Mouse (Mus musculus): ENCODE measurements around the gene Ulk1. TPM values are rescaled to one million over a fixed set of nuclear protein-coding genes. Genes with fewer than 3 reads are reported as not detected.

Ulk1 gene
- polyA plus RNA-seq, 1 experiment from 2014 or later = 34.6 TPM

- ATAC-seq (ENCODE audit: low FRiP score, low TSS enrichment) = no peak
- Histone ChIP-seq H3K4me3 (ENCODE audit: low read length) (peak overlapping the region; percentile 86), H3K27ac (ENCODE audit: low read depth, low read length) (no peak overlapping the region), H3K9me3 (ENCODE audit: control insufficient read depth, low read length) (no peaks in the 10 kb centered on the region), H3K27me3 (ENCODE audit: control insufficient read depth, insufficient read depth, low read length) (no peaks in the 10 kb centered on the region), H3K36me3 (ENCODE audit: control insufficient read depth, insufficient read depth, low read length) (peaks cover 16% of the 10 kb centered on the region; the same call in 1 of the 2 replicates), H3K4me2 (replicated peaks; ENCODE audit: low read depth, low read length) (peak overlapping the region; percentile 87), H3K9ac (ENCODE audit: low read depth, low read length) (peak overlapping the region; percentile 97), H3K4me1 (ENCODE audit: control insufficient read depth, insufficient read depth, low read length) (peaks cover 15% of the 10 kb centered on the region)
- 92% methylated on average over 4 of the region's 4 CpGs for WGBS
These were observed 2.4 kb downstream of the Ulk1 start for GRCm38 (mm10) chr5:110807453-110807852.

DNA sequence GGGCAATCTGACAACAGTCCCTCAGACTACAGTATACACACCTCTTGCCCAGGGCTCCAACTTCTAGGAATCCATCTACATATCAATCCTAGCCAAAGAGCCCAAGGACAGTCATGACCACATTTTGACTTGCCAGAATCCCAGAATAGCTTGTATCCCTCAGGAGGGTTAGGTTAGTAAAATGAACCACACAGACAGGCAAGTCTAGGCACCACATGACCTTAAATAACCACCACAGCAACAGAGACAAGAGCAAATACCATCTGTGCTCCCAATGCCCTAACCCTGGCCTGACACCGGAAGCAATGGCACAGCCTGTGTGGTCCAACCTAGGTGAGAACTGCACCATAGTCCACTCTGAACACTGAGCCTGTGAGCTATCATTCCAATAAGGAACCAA lies 3.2 kb downstream of the Ulk1 start:
- Histone ChIP-seq H3K27ac (ENCODE audit: low read depth, low read length) (no peak overlapping the region), H3K9me3 (ENCODE audit: control insufficient read depth, low read length) (no peaks in the 10 kb centered on the region), H3K4me3 (ENCODE audit: low read length) (no peak overlapping the region), H3K4me2 (replicated peaks; ENCODE audit: low read depth, low read length) (no peak overlapping the region), H3K9ac (ENCODE audit: low read depth, low read length) (no peak overlapping the region), H3K36me3 (ENCODE audit: control insufficient read depth, insufficient read depth, low read length) (peaks cover 22% of the 10 kb centered on the region), H3K27me3 (ENCODE audit: control insufficient read depth, insufficient read depth, low read length) (no peaks in the 10 kb centered on the region), H3K4me1 (ENCODE audit: control insufficient read depth, insufficient read depth, low read length) (peaks cover 15% of the 10 kb centered on the region)
- 83% methylated on average over 1 of the region's 1 CpGs for WGBS
- ATAC-seq (ENCODE audit: low FRiP score, low TSS enrichment) = no peak

GRCm38 (mm10) chr5:110806154-110806553 lies 3.7 kb downstream of the Ulk1 start:
- WGBS = 70% methylated on average over 4 of the region's 4 CpGs
- Histone ChIP-seq H3K4me3 (ENCODE audit: low read length) (no peak overlapping the region), H3K36me3 (ENCODE audit: control insufficient read depth, insufficient read depth, low read length) (peaks cover 25% of the 10 kb centered on the region), H3K27ac (ENCODE audit: low read depth, low read length) (no peak overlapping the region), H3K27me3 (ENCODE audit: control insufficient read depth, insufficient read depth, low read length) (no peaks in the 10 kb centered on the region), H3K4me2 (replicated peaks; ENCODE audit: low read depth, low read length) (no peak overlapping the region), H3K9me3 (ENCODE audit: control insufficient read depth, low read length) (no peaks in the 10 kb centered on the region), H3K4me1 (ENCODE audit: control insufficient read depth, insufficient read depth, low read length) (peaks cover 15% of the 10 kb centered on the region), H3K9ac (ENCODE audit: low read depth, low read length) (no peak overlapping the region)
- no peak for ATAC-seq (ENCODE audit: low FRiP score, low TSS enrichment)

DNA sequence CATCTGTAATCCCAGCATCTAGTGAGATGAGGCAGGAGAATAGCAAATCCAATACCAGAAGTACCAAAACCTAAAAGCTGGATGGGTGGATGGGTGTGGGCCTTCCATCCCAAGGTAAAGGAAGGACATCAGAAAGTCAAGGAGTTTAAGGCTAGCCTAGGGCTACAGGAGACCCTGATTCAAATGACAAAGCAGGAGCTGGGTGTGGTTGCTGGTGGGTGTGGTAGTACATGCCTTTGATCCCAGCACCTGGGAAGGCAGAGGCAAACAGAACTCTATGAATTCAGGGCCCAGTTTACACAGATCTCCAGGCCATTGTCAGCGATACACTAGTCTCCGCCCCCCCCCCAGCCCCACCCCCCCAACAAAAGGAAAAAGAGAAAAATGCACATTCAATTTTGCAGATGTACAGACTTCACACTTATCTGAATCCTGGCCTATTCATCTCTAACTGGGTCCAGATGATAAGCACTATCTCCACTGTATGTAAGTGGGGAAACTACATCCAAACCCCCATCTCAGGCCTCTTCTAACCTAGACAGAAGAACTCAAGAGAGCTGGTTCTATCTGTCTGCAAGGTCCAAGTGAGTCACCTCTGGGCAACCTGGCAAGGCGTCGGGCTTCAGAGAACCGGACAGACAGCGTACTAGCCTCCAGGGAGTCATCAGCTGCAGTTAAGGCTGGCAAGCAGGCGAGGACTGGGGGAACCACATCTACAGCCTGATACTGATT lies 5.7 kb downstream of the Ulk1 start:
- ATAC-seq (ENCODE audit: low FRiP score, low TSS enrichment) = no peak
- H3K36me3 ChIP-seq (ENCODE audit: control insufficient read depth, insufficient read depth, low read length) = peaks cover 39% of the 10 kb centered on the region
- H3K27me3 ChIP-seq (ENCODE audit: control insufficient read depth, insufficient read depth, low read length) = no peaks in the 10 kb centered on the region

DNA sequence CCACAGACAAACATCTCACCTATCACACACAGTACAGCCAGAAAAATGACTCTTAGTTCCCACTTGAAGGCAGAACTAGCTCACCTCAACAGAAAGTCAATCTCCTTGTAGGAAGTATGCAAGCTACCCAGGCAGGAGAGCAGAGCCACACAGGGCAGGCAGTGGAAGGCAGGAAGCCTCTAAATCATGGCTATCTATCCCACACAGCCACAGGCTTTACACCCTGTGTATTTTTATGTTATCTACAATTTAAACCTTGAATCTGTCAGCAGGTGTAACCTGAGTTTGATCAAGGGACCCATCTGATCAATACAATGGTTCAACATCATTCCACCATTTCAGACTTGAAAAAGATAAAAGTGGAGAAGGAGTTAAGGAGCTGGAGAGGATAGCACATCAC lies 7.1 kb downstream of the Ulk1 start:
- peaks cover 52% of the 10 kb centered on the region for H3K36me3 ChIP-seq (ENCODE audit: control insufficient read depth, insufficient read depth, low read length)
- ATAC-seq (ENCODE audit: low FRiP score, low TSS enrichment) = no peak

More for the DNA sequence above, 5.7 kb downstream of the Ulk1 start:
- 86% methylated on average over 7 of the region's 7 CpGs for WGBS
- no peak overlapping the region for H3K27ac ChIP-seq (ENCODE audit: low read depth, low read length)
- H3K9me3 ChIP-seq (ENCODE audit: control insufficient read depth, low read length) = no peaks in the 10 kb centered on the region
- H3K4me3 ChIP-seq (ENCODE audit: low read length) = no peak overlapping the region
- H3K4me2 ChIP-seq (replicated peaks; ENCODE audit: low read depth, low read length) = no peak overlapping the region
- peaks cover 15% of the 10 kb centered on the region for H3K4me1 ChIP-seq (ENCODE audit: control insufficient read depth, insufficient read depth, low read length)
- no peak overlapping the region for H3K9ac ChIP-seq (ENCODE audit: low read depth, low read length)

DNA sequence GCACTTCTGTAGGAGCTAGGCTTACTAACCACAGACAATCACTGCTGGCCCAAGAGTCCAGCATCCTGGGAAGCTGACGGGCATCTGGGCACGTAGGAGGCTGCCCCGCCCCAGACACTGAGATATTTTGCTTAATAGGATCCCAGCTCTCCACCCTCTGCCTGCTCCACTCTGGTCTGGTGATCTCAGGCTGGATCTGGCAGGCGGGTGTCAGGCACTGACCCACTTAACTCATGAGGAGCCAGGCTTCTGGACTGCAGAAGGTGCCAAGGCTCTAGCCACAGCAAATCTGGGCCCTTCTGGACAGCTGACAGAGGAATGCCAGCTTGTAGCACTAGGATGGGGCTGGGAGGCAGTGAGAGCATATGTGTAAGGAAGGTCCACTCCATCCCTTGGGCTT lies 7.7 kb downstream of the Ulk1 start:
- H3K9me3 ChIP-seq (ENCODE audit: control insufficient read depth, low read length) = no peaks in the 10 kb centered on the region
- H3K4me2 ChIP-seq (replicated peaks; ENCODE audit: low read depth, low read length) = no peak overlapping the region
- H3K9ac ChIP-seq (ENCODE audit: low read depth, low read length) = no peak overlapping the region
- no peak for ATAC-seq (ENCODE audit: low FRiP score, low TSS enrichment)
- no peaks in the 10 kb centered on the region; the same call in 1 of the 2 replicates for H3K4me1 ChIP-seq (ENCODE audit: control insufficient read depth, insufficient read depth, low read length)
- peaks cover 59% of the 10 kb centered on the region for H3K36me3 ChIP-seq (ENCODE audit: control insufficient read depth, insufficient read depth, low read length)
- no peak overlapping the region for H3K4me3 ChIP-seq (ENCODE audit: low read length)
- no peaks in the 10 kb centered on the region for H3K27me3 ChIP-seq (ENCODE audit: control insufficient read depth, insufficient read depth, low read length)
- no peak overlapping the region for H3K27ac ChIP-seq (ENCODE audit: low read depth, low read length)
- WGBS = 81% methylated on average over 4 of the region's 4 CpGs

More for the DNA sequence above, 7.1 kb downstream of the Ulk1 start:
- no peak overlapping the region for H3K27ac ChIP-seq (ENCODE audit: low read depth, low read length)
- H3K9ac ChIP-seq (ENCODE audit: low read depth, low read length) = no peak overlapping the region
- peaks cover 4% of the 10 kb centered on the region for H3K4me1 ChIP-seq (ENCODE audit: control insufficient read depth, insufficient read depth, low read length)
- no peak overlapping the region for H3K4me3 ChIP-seq (ENCODE audit: low read length)
- no peaks in the 10 kb centered on the region for H3K9me3 ChIP-seq (ENCODE audit: control insufficient read depth, low read length)
- H3K27me3 ChIP-seq (ENCODE audit: control insufficient read depth, insufficient read depth, low read length) = no peaks in the 10 kb centered on the region
- no peak overlapping the region for H3K4me2 ChIP-seq (replicated peaks; ENCODE audit: low read depth, low read length)

DNA sequence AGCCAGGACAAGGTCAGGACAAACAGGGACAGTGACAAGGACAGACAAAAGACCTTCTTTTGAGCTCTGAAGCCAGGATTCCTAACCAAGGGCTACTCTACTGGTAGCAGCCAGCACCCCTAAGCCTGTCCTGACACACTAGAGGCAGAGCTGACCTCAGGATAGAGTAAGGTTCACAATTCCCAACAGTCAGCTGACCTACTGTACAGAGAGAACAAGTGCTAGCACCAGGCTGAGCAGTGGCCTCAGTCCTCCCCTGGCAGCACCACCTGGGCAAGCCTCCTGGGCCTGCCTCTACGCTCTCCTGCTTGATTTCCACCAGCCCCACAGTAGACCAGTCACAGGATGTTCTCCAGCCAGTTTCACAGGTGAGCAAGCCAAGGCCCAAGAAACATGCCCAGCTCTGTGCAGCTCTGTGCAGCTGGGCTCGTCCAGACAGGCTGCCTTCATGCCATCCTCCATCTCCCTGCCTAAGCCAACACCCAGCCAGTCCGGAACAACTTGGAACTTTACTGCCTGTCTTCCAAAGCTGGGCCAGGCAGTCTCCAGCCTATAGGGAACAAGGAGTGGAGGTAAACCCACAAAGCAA lies 8.8 kb downstream of the Ulk1 start:
- Histone ChIP-seq H3K9me3 (ENCODE audit: control insufficient read depth, low read length) (no peaks in the 10 kb centered on the region), H3K27ac (ENCODE audit: low read depth, low read length) (no peak overlapping the region)
- 82% methylated on average over 3 of the region's 3 CpGs for WGBS

GRCm38 (mm10) chr5:110797696-110798095 lies 12.2 kb downstream of the Ulk1 start:
- Histone ChIP-seq H3K36me3 (ENCODE audit: control insufficient read depth, insufficient read depth, low read length) (peaks cover 87% of the 10 kb centered on the region), H3K4me2 (replicated peaks; ENCODE audit: low read depth, low read length) (no peak overlapping the region), H3K27ac (ENCODE audit: low read depth, low read length) (no peak overlapping the region), H3K4me3 (ENCODE audit: low read length) (no peak overlapping the region), H3K9me3 (ENCODE audit: control insufficient read depth, low read length) (no peaks in the 10 kb centered on the region), H3K27me3 (ENCODE audit: control insufficient read depth, insufficient read depth, low read length) (no peaks in the 10 kb centered on the region), H3K9ac (ENCODE audit: low read depth, low read length) (no peak overlapping the region), H3K4me1 (ENCODE audit: control insufficient read depth, insufficient read depth, low read length) (no peaks in the 10 kb centered on the region)
- ATAC-seq (ENCODE audit: low FRiP score, low TSS enrichment) = no peak
- 67% methylated on average over 4 of the region's 4 CpGs for WGBS

More for the DNA sequence above, 8.8 kb downstream of the Ulk1 start:
- Histone ChIP-seq H3K4me3 (ENCODE audit: low read length) (no peak overlapping the region), H3K27me3 (ENCODE audit: control insufficient read depth, insufficient read depth, low read length) (no peaks in the 10 kb centered on the region), H3K36me3 (ENCODE audit: control insufficient read depth, insufficient read depth, low read length) (peaks cover 65% of the 10 kb centered on the region), H3K4me2 (replicated peaks; ENCODE audit: low read depth, low read length) (no peak overlapping the region), H3K9ac (ENCODE audit: low read depth, low read length) (no peak overlapping the region), H3K4me1 (ENCODE audit: control insufficient read depth, insufficient read depth, low read length) (no peaks in the 10 kb centered on the region)
- ATAC-seq (ENCODE audit: low FRiP score, low TSS enrichment) = no peak

- no peak overlapping the region for H3K4me3 ChIP-seq (ENCODE audit: low read length)
- WGBS = 96% methylated on average over 7 of the region's 7 CpGs
These were observed 15.5 kb downstream of the Ulk1 start for GRCm38 (mm10) chr5:110794363-110794762.

More at GRCm38 (mm10) chr5:110794363-110794762, 15.5 kb downstream of the Ulk1 start:
- H3K4me2 ChIP-seq (replicated peaks; ENCODE audit: low read depth, low read length) = no peak overlapping the region
- no peak overlapping the region for H3K27ac ChIP-seq (ENCODE audit: low read depth, low read length)
- H3K36me3 ChIP-seq (ENCODE audit: control insufficient read depth, insufficient read depth, low read length) = peaks cover 96% of the 10 kb centered on the region
- no peak overlapping the region for H3K9ac ChIP-seq (ENCODE audit: low read depth, low read length)
- ATAC-seq (ENCODE audit: low FRiP score, low TSS enrichment) = no peak
- no peaks in the 10 kb centered on the region for H3K9me3 ChIP-seq (ENCODE audit: control insufficient read depth, low read length)
- no peaks in the 10 kb centered on the region for H3K4me1 ChIP-seq (ENCODE audit: control insufficient read depth, insufficient read depth, low read length)
- H3K27me3 ChIP-seq (ENCODE audit: control insufficient read depth, insufficient read depth, low read length) = no peaks in the 10 kb centered on the region
